Mouse (Mus musculus) heart, postnatal 14 days (tissue): ENCODE measurements at regions not wholly inside any gene's neighbourhood (a gene's known extent, or its start where the extent isn't known, plus 50 kb on each side); places are given as distances from the start of the nearest gene placed in this dataset.

Experiments
- DNase-seq, 2 experiments: peaks; one replicate each; pipeline ENCODE4 v3.0.0; 2021 to 2022
- intact Hi-C: fragments of 180-260 bp; cut with DNase I; formaldehyde crosslinking; loops from one replicate; pipeline ENCODE4 v1.15.1; 2025

DNA sequence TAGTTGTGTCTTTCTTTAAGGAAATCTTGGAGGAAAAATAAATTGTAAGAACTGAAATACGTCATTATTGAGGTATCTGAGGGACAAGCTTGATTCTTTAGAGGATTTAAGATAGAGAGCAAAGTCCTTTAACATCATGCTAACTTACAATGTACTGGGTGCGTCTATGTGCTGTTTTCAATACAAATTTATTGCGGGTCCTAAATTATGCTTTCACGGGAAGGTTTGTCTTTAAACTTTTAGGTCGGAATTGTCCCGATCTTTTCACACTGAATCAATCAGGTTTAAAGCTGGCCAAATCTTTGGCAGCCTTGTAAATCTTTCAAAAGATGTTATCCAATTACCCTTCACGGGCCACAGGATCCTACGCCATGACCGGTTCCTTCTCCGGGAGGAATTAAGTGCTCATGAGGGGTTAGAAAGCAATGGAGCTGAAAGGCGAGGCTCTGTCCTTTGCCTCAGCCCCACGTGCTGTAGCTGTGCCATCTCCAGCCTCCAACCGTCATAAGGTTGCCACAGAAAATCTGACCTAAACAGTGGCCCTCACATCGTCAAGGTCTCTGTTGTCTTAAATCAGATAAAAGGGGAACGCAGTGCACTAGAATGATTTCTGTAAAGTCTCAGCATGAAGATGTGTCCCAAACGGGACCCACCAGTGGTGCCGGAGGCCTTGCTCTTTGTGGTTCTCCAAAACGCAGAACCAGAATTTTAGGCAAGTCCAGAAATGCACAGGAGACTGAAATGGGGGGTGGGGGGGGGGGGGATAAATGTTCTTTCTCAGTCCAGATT, 235.6 kb upstream of the Gpc5 start:
- no peak for DNase-seq
- intact Hi-C loops, result no loop called here

DNA sequence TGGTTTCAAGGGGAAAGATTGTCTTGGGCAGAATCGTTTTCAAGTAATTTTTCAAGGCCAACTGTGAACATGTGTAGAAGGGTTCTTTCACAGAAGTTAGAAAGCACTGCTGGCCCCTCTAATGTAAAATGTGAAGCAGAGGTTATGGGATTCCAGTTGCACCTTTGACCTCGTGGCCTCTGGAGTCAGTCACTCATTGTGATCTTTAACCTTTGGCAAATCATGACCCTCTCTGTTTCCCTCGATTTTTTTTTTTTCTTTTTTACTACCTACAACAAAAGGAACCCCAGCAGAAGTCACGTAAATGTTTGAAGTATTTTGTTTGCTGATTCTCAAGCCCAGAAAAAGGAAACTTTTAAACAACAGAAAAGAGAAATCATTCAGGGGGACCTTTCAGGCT, 234.8 kb upstream of the Gpc5 start:
- intact Hi-C loops, result no loop called here
- DNase-seq, result no peak

DNA sequence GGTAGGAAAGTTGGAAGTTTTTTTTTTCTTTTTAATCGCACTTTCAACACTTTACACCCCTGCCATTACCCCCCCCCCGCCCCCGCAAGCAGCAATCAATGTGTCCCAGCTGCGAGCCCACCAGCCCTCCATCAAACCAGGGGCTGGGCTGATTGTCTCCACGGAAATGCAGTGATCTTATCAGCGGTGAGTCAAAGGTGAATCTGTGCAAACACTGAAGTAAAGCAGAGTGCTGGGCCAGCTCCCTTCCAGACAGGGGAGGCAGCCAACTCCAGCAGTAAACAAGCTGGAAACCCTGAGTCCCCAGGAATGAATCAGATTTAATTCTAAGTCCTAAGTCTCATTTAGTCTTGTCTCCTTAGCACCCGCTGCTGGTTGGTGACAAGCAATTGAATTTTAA, 234.3 kb upstream of the Gpc5 start:
- no peak for DNase-seq
- intact Hi-C loops, result no loop called here

DNA sequence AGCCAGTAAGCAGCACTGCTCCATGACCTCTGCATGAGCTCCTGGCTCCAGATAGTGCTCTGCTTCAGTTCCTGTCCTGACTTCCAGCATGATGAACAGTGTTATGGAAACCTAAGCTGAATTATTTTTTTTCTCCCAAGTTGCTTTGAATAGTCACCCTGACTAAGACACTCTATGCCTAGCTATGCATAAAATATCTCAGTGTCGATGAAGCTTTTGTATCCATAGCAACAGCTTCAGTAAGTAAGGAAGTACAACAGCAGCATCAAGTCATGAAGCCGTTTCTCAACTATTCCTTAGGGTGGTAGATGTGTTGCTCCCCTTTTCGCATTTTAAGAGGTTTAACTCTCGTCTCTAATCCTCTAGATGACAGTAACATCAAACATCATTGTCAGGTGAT, 228.4 kb upstream of the Gpc5 start:
- intact Hi-C loops, result no loop called here
- no peak for DNase-seq

DNA sequence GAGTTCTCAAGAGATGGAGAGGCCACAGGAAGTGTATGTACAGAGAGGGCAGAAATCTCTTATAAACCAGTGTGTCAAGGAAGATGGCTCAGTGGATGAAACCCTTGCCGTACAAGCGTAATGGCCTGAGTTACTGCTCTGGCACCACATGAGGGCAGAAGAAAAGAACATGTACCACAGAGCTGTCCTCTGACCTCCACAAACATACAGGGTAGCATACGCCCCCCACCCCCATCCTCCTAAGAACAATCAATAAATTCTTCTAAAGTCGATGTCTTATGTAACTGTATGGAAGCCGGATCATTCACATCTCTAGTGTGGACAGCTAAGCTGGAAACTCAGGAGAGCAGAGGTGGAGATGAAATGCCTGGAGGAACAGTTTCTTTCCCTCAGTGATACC, 227.9 kb upstream of the Gpc5 start:
- DNase-seq, result no peak
- intact Hi-C loops, result no loop called here

DNA sequence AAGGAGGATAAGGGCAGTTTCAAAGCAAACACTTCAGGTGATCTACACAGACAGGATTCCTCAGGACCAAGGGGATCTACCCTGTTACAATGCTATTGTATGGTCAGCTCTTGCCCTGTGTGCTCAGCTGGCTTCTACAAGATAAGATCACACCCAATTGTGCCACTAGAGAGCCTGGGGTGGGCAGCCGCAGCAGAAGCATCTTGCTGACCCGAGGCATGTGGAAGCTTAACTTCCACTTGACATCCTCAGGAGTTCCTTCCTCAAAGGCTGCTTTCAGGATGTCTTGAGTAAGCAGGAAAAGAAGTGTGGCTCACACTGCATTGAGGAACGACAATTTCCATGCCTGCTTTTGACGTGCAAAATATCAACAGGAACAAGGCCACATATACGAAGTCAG, 222.8 kb upstream of the Gpc5 start:
- intact Hi-C loops, result no loop called here
- DNase-seq, result no peak

DNA sequence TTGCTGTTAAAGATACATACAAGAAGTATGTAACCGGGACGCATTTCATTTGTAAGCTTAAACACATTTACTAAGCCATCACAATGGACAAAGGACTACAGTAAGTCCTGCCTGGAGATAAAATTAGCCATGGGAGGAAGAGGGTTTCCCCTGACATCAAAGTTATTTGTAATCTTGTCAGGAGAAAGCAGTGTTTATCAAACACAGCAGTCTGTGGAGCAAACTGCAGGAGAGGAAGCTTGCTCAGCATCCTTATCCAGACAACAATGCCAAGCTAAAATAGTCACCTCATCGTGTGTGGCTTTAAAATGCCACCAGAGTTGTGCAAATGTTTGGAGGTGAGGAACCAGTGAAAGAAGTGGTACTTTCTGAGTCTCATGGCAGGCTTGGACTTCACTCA, 216.9 kb upstream of the Gpc5 start:
- intact Hi-C loops, result no loop called here
- no peak for DNase-seq

DNA sequence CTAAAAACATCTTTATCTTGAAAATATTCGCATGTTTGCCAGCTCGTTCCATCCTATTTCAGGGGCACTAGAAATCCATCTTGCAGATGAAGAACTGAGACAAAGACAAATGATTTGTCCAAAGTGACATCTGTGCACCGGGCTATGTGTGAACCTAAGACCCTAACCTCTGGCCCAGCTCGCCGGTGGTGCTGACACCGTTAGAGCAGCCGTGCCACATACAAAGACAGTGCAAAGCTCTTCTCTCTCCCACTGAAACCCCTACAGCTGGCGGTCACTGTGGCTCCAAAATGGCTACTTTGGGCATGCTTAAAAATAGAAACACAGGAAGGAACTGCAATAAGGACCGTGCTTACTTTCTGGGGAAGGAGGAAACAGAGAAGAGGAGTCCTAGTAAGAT, 215.6 kb upstream of the Gpc5 start:
- no peak for DNase-seq
- intact Hi-C loops, result no loop called here

DNA sequence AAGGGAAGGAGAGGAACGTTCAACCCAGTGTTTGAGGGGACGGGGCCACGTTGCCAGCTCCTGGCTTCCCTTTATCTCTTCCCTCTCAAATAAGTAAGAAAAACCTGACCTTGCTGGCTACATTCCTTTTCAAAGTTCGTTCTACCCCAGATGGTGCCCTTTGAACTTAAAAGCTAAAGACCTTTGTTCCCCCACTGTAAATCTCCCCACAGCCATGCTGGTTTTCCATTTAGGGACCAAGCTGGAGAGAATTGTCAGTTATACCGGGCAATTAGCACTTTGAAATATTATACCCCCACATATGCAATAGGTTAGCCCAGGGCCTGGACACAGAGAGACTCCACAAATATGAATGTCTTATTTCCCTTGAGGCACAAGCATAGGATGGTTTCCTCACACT, 214.5 kb upstream of the Gpc5 start:
- intact Hi-C loops, result no loop called here
- DNase-seq, result no peak

DNA sequence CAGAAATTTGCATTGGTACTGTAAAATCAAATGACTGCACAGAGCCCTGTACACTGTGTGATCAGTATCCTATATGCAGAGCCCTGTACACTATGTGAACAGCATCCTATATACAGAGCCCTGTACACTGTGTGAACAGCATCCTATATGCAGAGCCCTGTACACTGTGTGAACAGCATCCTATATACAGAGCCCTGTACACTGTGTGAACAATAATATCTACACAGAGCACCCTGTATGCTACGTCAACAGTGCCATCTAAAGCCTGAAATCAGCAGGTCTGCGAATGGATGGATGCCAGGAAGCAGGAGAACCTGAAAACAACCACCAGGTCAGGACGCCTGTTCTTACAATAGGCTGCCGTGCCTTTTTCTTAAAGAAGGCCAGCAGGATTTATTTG, 211.7 kb upstream of the Gpc5 start:
- intact Hi-C loops, result no loop called here
- DNase-seq, result no peak

DNA sequence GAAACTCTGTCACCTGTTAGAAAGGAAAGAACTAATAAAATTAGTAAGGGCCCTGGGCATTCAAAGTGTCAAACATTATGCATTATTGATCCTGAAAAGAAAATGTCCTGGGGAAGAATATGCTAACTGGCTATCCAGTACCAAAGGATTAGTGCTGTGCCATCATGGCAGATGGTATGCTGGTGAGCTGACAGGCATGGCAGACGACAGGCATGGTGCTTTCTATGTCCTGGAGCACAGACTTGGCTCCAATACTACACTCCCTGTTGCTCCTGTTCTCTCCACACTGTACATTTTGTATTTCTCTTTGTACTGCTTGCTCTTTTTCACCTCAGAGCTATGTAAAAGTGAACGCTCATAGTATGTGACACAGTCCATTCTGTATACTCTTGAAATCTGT, 187.9 kb upstream of the Gpc5 start:
- no peak for DNase-seq
- intact Hi-C loops, result no loop called here

DNA sequence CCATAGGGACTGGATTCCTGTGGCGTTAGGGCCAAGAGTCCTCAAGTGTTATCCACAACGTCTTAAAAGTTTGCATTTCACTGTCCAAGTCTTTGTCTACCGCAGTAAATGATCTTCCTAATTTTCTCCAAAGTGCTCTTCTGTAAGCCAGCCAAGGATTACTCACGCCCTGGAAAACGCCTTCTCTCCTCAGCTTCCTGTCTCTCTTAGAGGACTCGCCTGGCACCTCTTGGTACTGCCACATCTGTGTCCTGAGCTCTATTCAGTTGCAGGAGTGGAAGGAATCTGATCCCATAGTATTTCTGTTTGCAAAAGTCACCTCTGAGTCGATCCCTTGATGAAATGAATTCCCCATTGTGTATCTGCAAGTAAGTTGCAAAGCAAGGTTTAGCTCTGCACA, 179.7 kb upstream of the Gpc5 start:
- DNase-seq, result no peak
- intact Hi-C loops, result no loop called here

DNA sequence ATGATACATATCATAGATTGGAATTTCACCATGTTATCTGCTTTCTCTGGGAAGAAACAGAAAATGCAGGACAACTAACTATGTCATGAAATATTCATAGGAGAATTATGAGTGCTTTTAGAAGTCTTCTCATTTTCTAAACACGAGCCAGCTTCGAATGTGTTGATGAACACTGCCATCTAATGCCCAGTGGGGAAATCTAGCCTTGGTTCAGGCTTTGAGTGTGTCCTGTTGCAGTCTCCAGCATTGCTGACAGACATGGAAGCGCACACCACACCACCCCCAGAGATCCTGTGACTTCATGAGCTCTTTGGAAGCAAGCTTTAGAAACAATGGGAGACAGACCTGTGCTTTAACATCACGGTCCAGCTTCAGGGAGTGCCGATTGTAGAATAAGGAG, 178.8 kb upstream of the Gpc5 start:
- DNase-seq, result peak; percentile 13 to 43
- intact Hi-C loops, result loop anchor here (1.0 kb wide), 1 partner anchor 59 kb away; no protein-coding TSS in a partner anchor

DNA sequence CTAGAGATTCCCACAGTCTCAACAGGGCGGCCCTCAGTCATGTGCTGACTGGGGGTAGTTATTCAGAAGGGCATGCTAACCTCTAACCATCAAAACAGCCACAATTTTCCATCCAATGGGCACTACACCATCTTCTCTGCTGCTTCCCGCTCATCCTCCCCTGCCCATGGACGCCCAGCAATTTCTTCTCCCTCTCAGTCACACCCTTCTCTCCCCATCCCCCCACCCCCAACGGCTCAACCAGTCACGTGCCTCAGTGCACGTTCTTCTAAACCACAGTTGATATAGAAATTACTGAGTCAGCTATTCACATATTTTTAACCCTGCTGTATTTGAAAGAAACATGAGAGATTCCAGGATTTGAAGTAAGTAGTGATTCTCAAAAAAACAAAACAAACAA, 146.3 kb upstream of the Gpc5 start:
- intact Hi-C loops, result no loop called here
- no peak for DNase-seq

DNA sequence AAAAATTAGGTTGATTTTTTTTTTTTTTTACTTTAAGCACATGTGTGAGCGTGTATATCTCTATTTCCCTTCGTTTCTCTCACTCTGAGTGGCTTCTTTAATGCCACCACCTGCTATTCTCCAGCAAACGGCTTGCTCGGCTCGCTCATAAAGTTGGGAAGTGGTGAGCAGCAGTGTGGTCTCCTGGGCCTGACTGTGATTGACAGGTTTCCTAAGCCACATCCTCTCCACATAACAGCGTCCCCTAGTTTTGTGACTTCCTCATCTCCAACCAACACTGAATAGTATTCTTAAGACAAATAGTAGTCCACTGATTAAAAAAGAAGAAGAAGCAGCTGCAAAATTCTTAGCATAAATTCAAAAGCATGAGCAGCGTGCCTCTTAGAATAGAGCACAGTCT, 145.7 kb upstream of the Gpc5 start:
- intact Hi-C loops, result no loop called here
- no peak for DNase-seq

DNA sequence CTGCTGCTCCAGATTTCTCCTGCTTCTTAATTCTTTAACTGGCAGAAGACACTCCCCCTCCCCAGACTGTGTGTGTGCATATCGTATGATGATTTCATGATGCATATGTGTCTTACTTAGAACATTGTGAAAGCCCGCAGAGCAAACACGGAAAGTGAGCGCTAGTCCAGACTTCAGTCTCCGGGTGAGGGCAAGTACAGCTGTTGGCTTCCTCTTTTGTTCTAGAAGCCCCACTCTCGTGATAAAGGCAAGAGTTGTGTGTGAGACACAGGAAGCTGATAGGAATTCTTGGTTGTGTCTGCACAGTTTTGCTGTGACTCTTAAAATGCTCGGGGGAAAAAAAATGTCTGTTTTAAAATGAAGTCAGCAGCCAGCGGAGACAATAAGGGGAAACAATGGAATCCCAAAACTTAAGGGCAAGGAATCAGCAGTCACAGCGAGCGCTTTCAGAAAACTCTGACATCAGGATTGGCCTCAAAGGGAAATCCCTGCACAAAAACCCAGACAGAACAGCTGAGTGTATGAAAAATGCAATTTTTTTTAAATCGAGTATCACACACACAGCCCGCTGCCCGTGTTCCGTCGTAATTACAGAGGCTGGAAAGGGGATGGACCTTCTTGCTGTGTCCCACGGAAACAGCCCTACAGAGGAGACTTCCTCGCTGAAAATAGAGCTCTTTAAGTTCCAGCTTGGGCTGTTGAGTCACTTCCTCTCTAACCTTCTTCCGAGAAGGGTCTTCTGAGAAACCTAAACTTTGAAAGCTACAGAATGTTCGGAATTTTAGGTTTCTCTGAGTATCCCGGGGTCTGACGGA, 143.5 kb upstream of the Gpc5 start:
- intact Hi-C loops, result no loop called here
- DNase-seq, result peak; percentile 9 to 32

DNA sequence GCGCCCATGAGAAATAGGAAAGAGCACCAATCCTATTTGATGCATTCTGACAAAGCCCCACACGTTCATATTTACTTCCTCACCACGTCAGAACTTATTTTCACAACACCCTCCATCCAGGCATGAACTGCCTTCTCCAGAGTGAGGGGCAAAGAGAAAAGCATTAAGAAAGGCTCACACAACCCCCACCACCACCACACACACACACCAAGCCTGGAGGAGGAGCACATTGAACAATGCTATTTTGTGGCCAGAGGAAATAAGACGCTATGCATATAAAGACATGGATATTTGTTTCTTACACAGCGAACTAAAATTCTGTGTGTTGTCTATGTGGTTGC, 142.9 kb upstream of the Gpc5 start:
- DNase-seq, result no peak
- intact Hi-C loops, result no loop called here

DNA sequence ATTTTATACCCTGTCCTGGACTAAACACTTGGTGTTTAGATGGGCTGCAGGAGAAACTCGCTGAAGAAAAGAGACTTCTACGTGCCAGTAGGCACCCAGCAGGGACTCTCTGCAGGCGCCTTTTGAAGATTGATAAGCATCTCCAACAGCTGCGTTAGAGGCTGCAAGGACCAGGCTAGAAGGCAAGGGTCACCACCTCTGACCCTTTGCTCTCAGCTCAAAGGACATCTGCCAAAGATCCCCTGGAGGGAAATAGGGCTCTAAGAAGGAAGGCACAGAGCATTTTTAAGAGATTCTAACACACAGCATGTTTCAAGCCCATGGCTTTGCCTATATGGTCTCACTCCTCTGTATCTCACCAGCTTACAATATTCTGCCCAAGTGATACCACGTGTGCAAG, 139.7 kb upstream of the Gpc5 start:
- intact Hi-C loops, result no loop called here
- DNase-seq, result no peak

DNA sequence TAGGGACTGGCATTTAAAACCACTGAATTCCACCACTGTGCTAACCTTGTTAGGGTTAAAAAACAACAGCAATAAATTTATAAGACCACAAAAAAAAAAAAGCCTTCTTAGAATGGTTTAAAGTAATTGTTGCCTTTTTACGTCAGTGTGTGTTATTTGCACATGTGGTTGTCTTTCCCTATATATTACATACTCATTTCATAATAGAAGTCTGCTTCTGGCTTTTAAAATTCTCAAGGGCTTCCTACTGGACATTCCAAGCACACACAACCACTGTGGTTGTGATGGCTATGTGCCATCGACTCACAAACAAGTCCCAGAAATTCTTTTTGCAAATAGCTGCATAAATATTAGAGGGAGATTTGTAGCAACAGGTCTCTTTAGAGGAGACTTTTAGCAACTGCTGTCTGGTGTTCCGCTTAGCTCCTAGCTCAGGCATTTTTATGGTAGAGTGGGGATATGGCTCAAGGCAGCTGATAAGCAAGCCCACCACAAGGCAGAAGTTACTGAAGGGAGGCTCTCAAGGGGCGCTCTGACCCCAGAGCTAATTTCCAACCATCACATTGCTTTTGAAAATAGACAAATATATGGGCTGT, 138.8 kb upstream of the Gpc5 start:
- DNase-seq, result no peak
- intact Hi-C loops, result no loop called here

DNA sequence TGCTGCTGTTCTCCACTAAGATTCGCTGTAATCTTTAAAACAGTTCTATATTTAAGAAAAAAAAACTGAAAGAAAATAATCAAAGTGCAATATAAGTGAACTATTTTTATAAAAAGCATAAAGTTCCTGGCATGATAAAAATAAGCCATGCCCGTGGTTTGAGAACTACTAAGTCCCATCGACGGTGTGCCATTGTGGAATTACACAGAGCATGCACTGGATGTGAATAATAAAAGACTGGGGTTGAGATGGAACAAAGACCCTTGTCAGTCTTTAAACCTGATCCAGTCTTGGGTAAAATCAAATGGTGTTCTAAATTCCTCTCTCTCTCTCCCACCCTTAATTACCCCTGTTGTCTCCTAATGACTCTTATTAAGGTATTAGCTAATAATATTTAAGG, 137.7 kb upstream of the Gpc5 start:
- intact Hi-C loops, result no loop called here
- no peak for DNase-seq

DNA sequence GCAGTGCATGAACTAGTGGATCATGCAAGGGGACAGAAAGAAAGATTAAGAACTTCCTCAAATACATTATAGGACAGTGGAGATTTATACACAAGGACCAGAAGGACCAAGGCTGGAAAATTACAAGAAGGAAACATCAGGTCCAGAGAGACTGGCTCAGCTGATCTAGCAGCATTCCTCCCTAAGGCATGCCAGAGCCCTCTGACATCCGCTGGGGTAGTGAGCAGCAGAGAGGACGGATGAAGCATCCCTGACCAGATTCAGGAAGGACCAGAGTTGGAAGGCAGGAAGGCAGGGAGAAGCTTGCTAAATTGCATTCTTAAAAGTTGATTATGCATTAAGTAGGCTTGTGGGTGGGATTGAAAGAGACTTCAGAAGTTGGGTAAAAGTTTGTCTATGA, 136.4 kb upstream of the Gpc5 start:
- DNase-seq, result no peak
- intact Hi-C loops, result no loop called here

DNA sequence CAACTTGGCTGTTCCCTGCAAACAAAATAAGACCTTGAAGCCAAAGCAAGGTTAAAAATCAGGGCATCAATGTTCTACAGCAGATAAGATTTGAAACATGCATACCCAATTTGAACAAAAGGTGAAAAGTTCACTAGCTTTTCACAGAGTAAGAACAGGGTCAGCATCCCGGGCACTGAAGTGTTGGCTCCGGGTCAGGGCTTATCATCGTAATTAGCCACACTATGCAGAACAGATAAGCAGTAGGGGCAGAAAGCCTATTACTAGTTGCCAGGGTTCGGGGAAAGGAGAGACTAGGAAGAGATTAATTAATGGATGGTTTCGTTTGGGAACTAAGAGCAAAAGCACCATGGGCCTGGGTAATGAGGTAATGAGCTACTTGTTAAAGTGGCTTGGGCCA, 131.7 kb upstream of the Gpc5 start:
- intact Hi-C loops, result no loop called here
- peak in 1 of 2 experiments; percentile 15 for DNase-seq
